Mouse (Mus musculus): ENCODE measurements around the gene Ifna7. TPM values are rescaled to one million over a fixed set of nuclear protein-coding genes. Genes with fewer than 3 reads are reported as not detected.
"Not testable (repeated sequence)": the region's sequence is repeated elsewhere in the genome, so short reads cannot be mapped to it uniquely, and the experiment has no call there.

The Ifna7 gene
- polyA plus RNA-seq (2016; fragmentation: Nextera tagmentation; extraction: Ambion mirVana): not detected in 2 replicates

DNA sequence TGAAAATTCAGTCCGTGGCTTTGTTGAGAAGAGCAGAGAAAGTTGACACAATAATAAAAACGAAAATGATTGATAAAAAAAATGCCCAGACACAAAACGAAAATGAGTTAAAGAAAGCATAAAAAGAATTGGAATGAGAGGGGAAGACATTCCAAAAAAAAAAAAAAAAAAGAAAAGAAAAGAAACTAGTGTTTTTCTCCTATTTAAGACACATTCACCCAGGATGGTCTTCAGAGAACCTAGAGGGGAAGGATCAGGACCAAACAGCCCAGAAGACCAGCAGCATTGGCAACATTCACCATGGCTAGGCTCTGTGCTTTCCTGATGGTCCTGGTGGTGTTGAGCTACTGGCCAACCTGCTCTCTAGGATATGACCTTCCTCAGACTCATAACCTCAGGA is at the start of gene Ifna7:
Ifna7 (plus strand) TSS at position 301 of the 400 bp plus-strand sequence.
- H3K27me3 ChIP-seq (ENCODE audit: low read depth, poor library complexity, severe bottlenecking): no peaks in the 10 kb centered on the region
- 61% methylated on average over 3 of the region's 3 CpGs for WGBS
- H3K4me3 ChIP-seq: no peak within 1 kb of the TSS
- no peak for DNase-seq (ENCODE audit: low spot score)
- no peak within 1 kb of the TSS for H3K27ac ChIP-seq
- no peaks in the 10 kb centered on the region for H3K4me1 ChIP-seq
- no peaks in the 10 kb centered on the region for H3K9me3 ChIP-seq (replicated peaks)
- H3K36me3 ChIP-seq: no peaks in the 10 kb centered on the region

DNA sequence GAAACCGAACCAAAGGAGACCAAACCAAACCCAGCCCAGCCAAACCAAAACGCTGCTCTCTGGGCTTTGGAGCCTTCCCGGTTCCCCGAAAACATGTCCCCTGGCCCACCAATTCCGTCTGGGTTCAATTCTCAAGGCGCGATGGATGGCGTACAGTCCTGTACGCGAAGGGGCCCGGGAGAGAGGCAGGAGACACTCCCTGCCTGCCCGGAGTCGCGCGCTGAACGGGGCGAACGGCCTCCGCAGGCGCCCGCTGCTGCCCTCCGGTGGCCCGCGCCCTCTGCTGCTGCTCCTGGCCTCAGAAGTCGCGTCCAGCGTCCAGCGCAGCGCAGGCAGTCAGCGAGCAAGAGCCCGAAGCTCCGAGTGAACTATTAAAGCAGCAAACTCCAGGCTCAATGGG is 42.5 kb upstream of the Ifna7 start, which contains the start of gene Gm13290:
Gm13290 (plus strand) TSS at position 301 of the 400 bp plus-strand sequence.
- not testable (repeated sequence) for H3K36me3 ChIP-seq; H3K4me1 ChIP-seq; H3K27me3 ChIP-seq (ENCODE audit: low read depth, poor library complexity, severe bottlenecking); DNase-seq (ENCODE audit: low spot score); H3K9me3 ChIP-seq (replicated peaks); H3K4me3 ChIP-seq; H3K27ac ChIP-seq
- WGBS: no CpG with 5 or more reads among the region's 32 CpGs

DNA sequence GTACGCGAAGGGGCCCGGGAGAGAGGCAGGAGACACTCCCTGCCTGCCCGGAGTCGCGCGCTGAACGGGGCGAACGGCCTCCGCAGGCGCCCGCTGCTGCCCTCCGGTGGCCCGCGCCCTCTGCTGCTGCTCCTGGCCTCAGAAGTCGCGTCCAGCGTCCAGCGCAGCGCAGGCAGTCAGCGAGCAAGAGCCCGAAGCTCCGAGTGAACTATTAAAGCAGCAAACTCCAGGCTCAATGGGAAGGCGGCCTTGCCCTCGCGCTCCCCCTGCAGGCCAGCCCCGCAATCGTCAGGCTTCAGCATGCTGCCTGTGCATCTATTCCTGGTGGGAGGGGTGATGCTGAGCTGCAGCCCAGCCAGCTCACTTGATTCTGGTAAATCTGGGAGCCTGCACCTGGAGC is 39.4 kb upstream of the Ifna7 start, which contains the start of gene Gm13289:
Gm13289 (plus strand) TSS at position 301 of the 400 bp plus-strand sequence.
- H3K4me1 ChIP-seq; H3K36me3 ChIP-seq; H3K9me3 ChIP-seq (replicated peaks); DNase-seq (ENCODE audit: low spot score); H3K27me3 ChIP-seq (ENCODE audit: low read depth, poor library complexity, severe bottlenecking); H3K4me3 ChIP-seq; H3K27ac ChIP-seq: not testable (repeated sequence)
- WGBS: no CpG with 5 or more reads among the region's 29 CpGs

DNA sequence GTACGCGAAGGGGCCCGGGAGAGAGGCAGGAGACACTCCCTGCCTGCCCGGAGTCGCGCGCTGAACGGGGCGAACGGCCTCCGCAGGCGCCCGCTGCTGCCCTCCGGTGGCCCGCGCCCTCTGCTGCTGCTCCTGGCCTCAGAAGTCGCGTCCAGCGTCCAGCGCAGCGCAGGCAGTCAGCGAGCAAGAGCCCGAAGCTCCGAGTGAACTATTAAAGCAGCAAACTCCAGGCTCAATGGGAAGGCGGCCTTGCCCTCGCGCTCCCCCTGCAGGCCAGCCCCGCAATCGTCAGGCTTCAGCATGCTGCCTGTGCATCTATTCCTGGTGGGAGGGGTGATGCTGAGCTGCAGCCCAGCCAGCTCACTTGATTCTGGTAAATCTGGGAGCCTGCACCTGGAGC is 36.5 kb upstream of the Ifna7 start, which contains the start of gene Gm13272:
Gm13272 (plus strand) TSS at position 301 of the 400 bp plus-strand sequence.
- H3K27ac ChIP-seq; H3K9me3 ChIP-seq (replicated peaks); H3K4me1 ChIP-seq; H3K4me3 ChIP-seq; H3K27me3 ChIP-seq (ENCODE audit: low read depth, poor library complexity, severe bottlenecking); H3K36me3 ChIP-seq; DNase-seq (ENCODE audit: low spot score): not testable (repeated sequence)
- no CpG with 5 or more reads among the region's 29 CpGs for WGBS

DNA sequence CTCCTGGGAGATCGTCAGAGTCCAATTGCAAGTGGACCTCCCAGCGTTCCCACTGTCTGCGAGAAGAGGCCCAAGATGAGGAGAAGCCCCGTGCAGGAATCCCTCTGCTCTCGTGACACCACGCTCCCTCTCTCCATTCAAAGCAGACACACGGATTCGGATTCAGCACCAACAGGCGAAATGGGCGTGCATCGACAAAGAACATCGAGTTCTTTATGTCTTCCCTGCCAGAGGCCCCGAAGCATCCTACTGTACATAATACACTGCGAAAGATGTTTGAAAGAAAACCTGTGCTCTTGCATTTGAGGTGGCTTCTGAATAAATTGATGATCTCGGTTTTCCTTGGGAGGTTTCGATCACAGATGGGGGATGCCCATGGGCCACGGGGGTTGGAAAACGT is 35.7 kb upstream of the Ifna7 start:
- not testable (repeated sequence) for H3K4me3 ChIP-seq; H3K27ac ChIP-seq; DNase-seq (ENCODE audit: low spot score); H3K9me3 ChIP-seq (replicated peaks); H3K36me3 ChIP-seq; H3K27me3 ChIP-seq (ENCODE audit: low read depth, poor library complexity, severe bottlenecking); H3K4me1 ChIP-seq
- WGBS: 54% methylated on average over 16 of the region's 18 CpGs

DNA sequence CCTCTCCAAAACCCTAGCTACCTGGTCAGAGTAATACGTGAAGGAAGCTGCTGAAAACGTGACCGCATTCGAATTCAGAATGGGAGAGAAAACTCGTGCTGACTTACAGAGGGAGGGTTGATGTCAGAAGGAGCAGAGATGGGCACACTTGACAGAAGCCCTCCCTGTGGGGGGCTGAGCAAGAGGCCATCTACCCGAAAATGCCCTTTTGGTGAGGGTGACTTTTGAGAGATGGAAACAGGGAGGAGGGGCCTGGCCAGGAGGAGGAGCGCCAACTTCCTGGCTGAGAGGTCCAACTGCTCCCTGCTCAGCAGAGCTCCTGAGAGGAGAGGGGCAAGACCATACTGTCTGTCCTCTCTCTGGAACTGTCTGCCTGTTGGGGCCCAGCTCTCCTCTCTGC is 34.2 kb upstream of the Ifna7 start, which contains the start of gene Ifnz:
Ifnz (plus strand) TSS at position 301 of the 400 bp plus-strand sequence.
- H3K4me3 ChIP-seq: peak within 1 kb of the TSS; percentile 31; the same call in 1 of the 2 replicates
- H3K9me3 ChIP-seq (replicated peaks); H3K27me3 ChIP-seq (ENCODE audit: low read depth, poor library complexity, severe bottlenecking); H3K4me1 ChIP-seq; H3K27ac ChIP-seq; DNase-seq (ENCODE audit: low spot score); H3K36me3 ChIP-seq: not testable (repeated sequence)
- WGBS: 18% methylated on average over 4 of the region's 7 CpGs

DNA sequence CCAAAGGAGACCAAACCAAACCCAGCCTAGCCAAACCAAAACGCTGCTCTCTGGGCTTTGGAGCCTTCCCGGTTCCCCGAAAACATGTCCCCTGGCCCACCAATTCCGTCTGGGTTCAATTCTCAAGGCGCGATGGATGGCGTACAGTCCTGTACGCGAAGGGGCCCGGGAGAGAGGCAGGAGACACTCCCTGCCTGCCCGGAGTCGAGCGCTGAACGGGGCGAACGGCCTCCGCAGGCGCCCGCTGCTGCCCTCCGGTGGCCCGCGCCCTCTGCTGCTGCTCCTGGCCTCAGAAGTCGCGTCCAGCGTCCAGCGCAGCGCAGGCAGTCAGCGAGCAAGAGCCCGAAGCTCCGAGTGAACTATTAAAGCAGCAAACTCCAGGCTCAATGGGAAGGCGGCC is 33.7 kb upstream of the Ifna7 start:
- H3K4me3 ChIP-seq: peak overlapping the region; percentile 31; the same call in 1 of the 2 replicates
- H3K36me3 ChIP-seq; H3K4me1 ChIP-seq; DNase-seq (ENCODE audit: low spot score); H3K27me3 ChIP-seq (ENCODE audit: low read depth, poor library complexity, severe bottlenecking); H3K9me3 ChIP-seq (replicated peaks); H3K27ac ChIP-seq: not testable (repeated sequence)
- 0% methylated on average over 16 of the region's 31 CpGs for WGBS

DNA sequence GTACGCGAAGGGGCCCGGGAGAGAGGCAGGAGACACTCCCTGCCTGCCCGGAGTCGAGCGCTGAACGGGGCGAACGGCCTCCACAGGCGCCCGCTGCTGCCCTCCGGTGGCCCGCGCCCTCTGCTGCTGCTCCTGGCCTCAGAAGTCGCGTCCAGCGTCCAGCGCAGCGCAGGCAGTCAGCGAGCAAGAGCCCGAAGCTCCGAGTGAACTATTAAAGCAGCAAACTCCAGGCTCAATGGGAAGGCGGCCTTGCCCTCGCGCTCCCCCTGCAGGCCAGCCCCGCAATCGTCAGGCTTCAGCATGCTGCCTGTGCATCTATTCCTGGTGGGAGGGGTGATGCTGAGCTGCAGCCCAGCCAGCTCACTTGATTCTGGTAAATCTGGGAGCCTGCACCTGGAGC is 30.6 kb upstream of the Ifna7 start, which contains the start of gene Gm13276:
Gm13276 (plus strand) TSS at position 301 of the 400 bp plus-strand sequence.
- not testable (repeated sequence) for DNase-seq (ENCODE audit: low spot score); H3K36me3 ChIP-seq; H3K27ac ChIP-seq; H3K4me1 ChIP-seq; H3K4me3 ChIP-seq; H3K27me3 ChIP-seq (ENCODE audit: low read depth, poor library complexity, severe bottlenecking); H3K9me3 ChIP-seq (replicated peaks)
- no CpG with 5 or more reads among the region's 27 CpGs for WGBS

DNA sequence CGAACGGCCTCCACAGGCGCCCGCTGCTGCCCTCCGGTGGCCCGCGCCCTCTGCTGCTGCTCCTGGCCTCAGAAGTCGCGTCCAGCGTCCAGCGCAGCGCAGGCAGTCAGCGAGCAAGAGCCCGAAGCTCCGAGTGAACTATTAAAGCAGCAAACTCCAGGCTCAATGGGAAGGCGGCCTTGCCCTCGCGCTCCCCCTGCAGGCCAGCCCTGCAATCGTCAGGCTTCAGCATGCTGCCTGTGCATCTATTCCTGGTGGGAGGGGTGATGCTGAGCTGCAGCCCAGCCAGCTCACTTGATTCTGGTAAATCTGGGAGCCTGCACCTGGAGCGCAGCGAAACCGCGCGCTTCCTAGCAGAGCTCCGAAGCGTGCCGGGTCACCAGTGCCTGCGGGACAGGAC is 27.6 kb upstream of the Ifna7 start, which contains the start of gene Gm13277:
Gm13277 (plus strand) TSS at position 231 of the 400 bp plus-strand sequence.
- not testable (repeated sequence) for H3K36me3 ChIP-seq; H3K27me3 ChIP-seq (ENCODE audit: low read depth, poor library complexity, severe bottlenecking); H3K4me1 ChIP-seq; DNase-seq (ENCODE audit: low spot score); H3K9me3 ChIP-seq (replicated peaks); H3K27ac ChIP-seq; H3K4me3 ChIP-seq
- 0% methylated on average over 4 of the region's 28 CpGs for WGBS

DNA sequence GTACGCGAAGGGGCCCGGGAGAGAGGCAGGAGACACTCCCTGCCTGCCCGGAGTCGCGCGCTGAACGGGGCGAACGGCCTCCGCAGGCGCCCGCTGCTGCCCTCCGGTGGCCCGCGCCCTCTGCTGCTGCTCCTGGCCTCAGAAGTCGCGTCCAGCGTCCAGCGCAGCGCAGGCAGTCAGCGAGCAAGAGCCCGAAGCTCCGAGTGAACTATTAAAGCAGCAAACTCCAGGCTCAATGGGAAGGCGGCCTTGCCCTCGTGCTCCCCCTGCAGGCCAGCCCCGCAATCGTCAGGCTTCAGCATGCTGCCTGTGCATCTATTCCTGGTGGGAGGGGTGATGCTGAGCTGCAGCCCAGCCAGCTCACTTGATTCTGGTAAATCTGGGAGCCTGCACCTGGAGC is 24.8 kb upstream of the Ifna7 start, which contains the start of gene Gm13278:
Gm13278 (plus strand) TSS at position 301 of the 400 bp plus-strand sequence.
- not testable (repeated sequence) for H3K9me3 ChIP-seq (replicated peaks); H3K4me1 ChIP-seq; H3K4me3 ChIP-seq; DNase-seq (ENCODE audit: low spot score); H3K27ac ChIP-seq; H3K27me3 ChIP-seq (ENCODE audit: low read depth, poor library complexity, severe bottlenecking); H3K36me3 ChIP-seq
- no CpG with 5 or more reads among the region's 28 CpGs for WGBS

DNA sequence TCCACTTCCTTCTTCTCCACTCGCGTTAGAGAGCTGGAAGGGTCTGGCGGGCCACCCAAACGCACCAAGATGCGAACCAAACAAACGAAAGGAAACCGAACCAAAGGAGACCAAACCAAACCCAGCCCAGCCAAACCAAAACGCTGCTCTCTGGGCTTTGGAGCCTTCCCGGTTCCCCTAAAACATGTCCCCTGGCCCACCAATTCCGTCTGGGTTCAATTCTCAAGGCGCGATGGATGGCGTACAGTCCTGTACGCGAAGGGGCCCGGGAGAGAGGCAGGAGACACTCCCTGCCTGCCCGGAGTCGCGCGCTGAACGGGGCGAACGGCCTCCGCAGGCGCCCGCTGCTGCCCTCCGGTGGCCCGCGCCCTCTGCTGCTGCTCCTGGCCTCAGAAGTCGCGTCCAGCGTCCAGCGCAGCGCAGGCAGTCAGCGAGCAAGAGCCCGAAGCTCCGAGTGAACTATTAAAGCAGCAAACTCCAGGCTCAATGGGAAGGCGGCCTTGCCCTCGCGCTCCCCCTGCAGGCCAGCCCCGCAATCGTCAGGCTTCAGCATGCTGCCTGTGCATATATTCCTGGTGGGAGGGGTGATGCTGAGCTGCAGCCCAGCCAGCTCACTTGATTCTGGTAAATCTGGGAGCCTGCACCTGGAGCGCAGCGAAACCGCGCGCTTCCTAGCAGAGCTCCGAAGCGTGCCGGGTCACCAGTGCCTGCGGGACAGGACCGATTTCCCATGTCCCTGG is 21.9 kb upstream of the Ifna7 start, which contains the start of gene Gm13275:
Gm13275 (plus strand) TSS at position 552 of the 740 bp plus-strand sequence.
- WGBS: 2% methylated on average over 21 of the region's 52 CpGs
- H3K27ac ChIP-seq; H3K36me3 ChIP-seq; DNase-seq (ENCODE audit: low spot score); H3K9me3 ChIP-seq (replicated peaks); H3K4me1 ChIP-seq; H3K4me3 ChIP-seq; H3K27me3 ChIP-seq (ENCODE audit: low read depth, poor library complexity, severe bottlenecking): not testable (repeated sequence)

DNA sequence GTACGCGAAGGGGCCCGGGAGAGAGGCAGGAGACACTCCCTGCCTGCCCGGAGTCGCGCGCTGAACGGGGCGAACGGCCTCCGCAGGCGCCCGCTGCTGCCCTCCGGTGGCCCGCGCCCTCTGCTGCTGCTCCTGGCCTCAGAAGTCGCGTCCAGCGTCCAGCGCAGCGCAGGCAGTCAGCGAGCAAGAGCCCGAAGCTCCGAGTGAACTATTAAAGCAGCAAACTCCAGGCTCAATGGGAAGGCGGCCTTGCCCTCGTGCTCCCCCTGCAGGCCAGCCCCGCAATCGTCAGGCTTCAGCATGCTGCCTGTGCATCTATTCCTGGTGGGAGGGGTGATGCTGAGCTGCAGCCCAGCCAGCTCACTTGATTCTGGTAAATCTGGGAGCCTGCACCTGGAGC is 18.9 kb upstream of the Ifna7 start, which contains the start of gene Gm13279:
Gm13279 (plus strand) TSS at position 301 of the 400 bp plus-strand sequence.
- H3K27me3 ChIP-seq (ENCODE audit: low read depth, poor library complexity, severe bottlenecking); H3K4me1 ChIP-seq; H3K36me3 ChIP-seq; DNase-seq (ENCODE audit: low spot score); H3K4me3 ChIP-seq; H3K27ac ChIP-seq; H3K9me3 ChIP-seq (replicated peaks): not testable (repeated sequence)
- no CpG with 5 or more reads among the region's 28 CpGs for WGBS

DNA sequence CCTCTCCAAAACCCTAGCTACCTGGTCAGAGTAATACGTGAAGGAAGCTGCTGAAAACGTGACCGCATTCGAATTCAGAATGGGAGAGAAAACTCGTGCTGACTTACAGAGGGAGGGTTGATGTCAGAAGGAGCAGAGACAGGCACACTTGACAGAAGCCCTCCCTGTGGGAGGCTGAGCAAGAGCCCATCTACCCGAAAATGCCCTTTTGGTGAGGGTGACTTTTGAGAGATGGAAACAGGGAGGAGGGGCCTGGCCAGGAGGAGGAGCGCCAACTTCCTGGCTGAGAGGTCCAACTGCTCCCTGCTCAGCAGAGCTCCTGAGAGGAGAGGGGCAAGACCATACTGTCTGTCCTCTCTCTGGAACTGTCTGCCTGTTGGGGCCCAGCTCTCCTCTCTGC is 16.7 kb upstream of the Ifna7 start, which contains the start of gene Gm13285:
Gm13285 (plus strand) TSS at position 301 of the 400 bp plus-strand sequence.
- H3K4me3 ChIP-seq; H3K27ac ChIP-seq; H3K9me3 ChIP-seq (replicated peaks); H3K36me3 ChIP-seq; DNase-seq (ENCODE audit: low spot score); H3K4me1 ChIP-seq; H3K27me3 ChIP-seq (ENCODE audit: low read depth, poor library complexity, severe bottlenecking): not testable (repeated sequence)
- 9% methylated on average over 6 of the region's 7 CpGs for WGBS
